Mouse (Mus musculus): Measurements from ENCODE around the gene Cct8l1.

- no peak for TF ChIP-seq CTCF (conservative IDR thresholded peaks at IDR 0.05 in 1 of 2, IDR thresholded peaks at IDR 0.05 in 1 of 2; ENCODE audit: low read depth in 2 of 2, low read length in 2 of 2)
- no peak for TF ChIP-seq HCFC1 (IDR thresholded peaks at IDR 0.05; ENCODE audit: low read depth, low read length)
- TF ChIP-seq POLR2A (IDR thresholded peaks at IDR 0.05; ENCODE audit: low read depth, low read length) = no peak
- no peak for TF ChIP-seq PAX5 (IDR thresholded peaks at IDR 0.05; ENCODE audit: low read length)
- TF ChIP-seq UBTF (IDR thresholded peaks at IDR 0.05; ENCODE audit: low read depth, low read length) = no peak
- no peak for TF ChIP-seq RAD21 (IDR thresholded peaks at IDR 0.05; ENCODE audit: low read depth, low read length)
Observed at GRCm38 (mm10) chr5:25478863-25479262, 37.0 kb upstream of the Cct8l1 start.

Data from CH12.LX (cell line).